Mouse (Mus musculus) liver, adult 2 months (tissue): Measurements from ENCODE around the gene Plet1. TPM values are rescaled to one million over a fixed set of nuclear protein-coding genes. Genes with fewer than 3 reads are reported as not detected.

Source experiments
- DNase-seq: peaks from one replicate; pipeline ENCODE4 v3.0.0-alpha.2; 2011; ENCODE audit warnings: low read depth, low spot score; ENCODE audit errors: extremely low read depth
- H3K27ac ChIP-seq: fragments of 200-500 bp; replicated peaks from 2 replicates; pipeline ENCODE4 v1.5.1; 2012; ENCODE audit warnings: low read depth, mild to moderate bottlenecking, control low read depth, inconsistent platforms, low read length; ENCODE audit not compliant: insufficient read depth
- H3K27me3 ChIP-seq: fragments of 200-500 bp; 2 replicates; pipeline ENCODE4 v1.6.1; 2012; ENCODE audit warnings: mild to moderate bottlenecking, moderate library complexity, low read length, inconsistent platforms; ENCODE audit not compliant: control insufficient read depth, insufficient read depth
- H3K36me3 ChIP-seq: fragments of 200-500 bp; 2 replicates; pipeline ENCODE4 v1.6.1; 2012; ENCODE audit warnings: low read length, inconsistent platforms; ENCODE audit not compliant: control insufficient read depth, insufficient read depth
- H3K4me1 ChIP-seq: fragments of 200-500 bp; 2 replicates; pipeline ENCODE4 v1.6.1; 2011; ENCODE audit warnings: low read length; ENCODE audit not compliant: control insufficient read depth, insufficient read depth
- H3K4me3 ChIP-seq: fragments of 200-500 bp; 2 replicates; pipeline ENCODE4 v1.5.1; 2011; ENCODE audit warnings: low read depth, mild to moderate bottlenecking, control low read depth, low read length, moderate library complexity; ENCODE audit not compliant: insufficient read depth
- H3K79me2 ChIP-seq: fragments of 200-500 bp; 2 replicates; pipeline ENCODE4 v1.6.1; 2012; ENCODE audit warnings: inconsistent platforms, mild to moderate bottlenecking, low read length, moderate library complexity; ENCODE audit not compliant: control insufficient read depth, insufficient read depth
- H3K9ac ChIP-seq: fragments of 200-500 bp; 2 replicates; pipeline ENCODE4 v1.6.1; 2012; ENCODE audit warnings: low read depth, mild to moderate bottlenecking, control low read depth, inconsistent platforms, low read length
- CTCF ChIP-seq: fragments of 200-500 bp; IDR thresholded peaks from 2 replicates; pipeline ENCODE4 v1.5.1; 2011; ENCODE audit warnings: low read depth, low read length, control low read depth
- POLR2A ChIP-seq: fragments of 200-500 bp; IDR thresholded peaks from 2 replicates; pipeline ENCODE4 v1.6.1; 2011; ENCODE audit warnings: low read length, control low read depth; ENCODE audit not compliant: insufficient read depth; ENCODE audit errors: extremely low read depth
- WGBS: fragments of 180-500 bp; shearing (Covaris S2); methylation state at CpG from one replicate; pipeline ENCODE4 v1.1.7; 2018; 5-methylcytosine and 5-hydroxymethylcytosine counted together
- polyA plus RNA-seq: library from polyadenylated mRNA; depleted of rRNA; stranded (reverse); fragments of >200 nt; gene quantifications from 2 replicates; pipeline ENCODE4 v1.2.3, GENCODE M21; 2012
- total RNA-seq: library from RNA; depleted of rRNA; stranded (reverse); fragments of >200 nt; gene quantifications from 2 replicates; pipeline ENCODE4 v1.2.3, GENCODE M21; 2014

The Plet1 gene
- total and polyA plus RNA-seq, 2 experiments: 0.37 to 0.86 TPM

GRCm38 (mm10) chr9:50475745-50476144, 18.6 kb upstream of the Plet1 start:
- H3K36me3 ChIP-seq: no peaks in the 10 kb centered on the region
- TF ChIP-seq POLR2A (no peak), CTCF (no peak)
- no peak overlapping the region for H3K4me3 ChIP-seq
- no peaks in the 10 kb centered on the region for H3K79me2 ChIP-seq
- no peak for DNase-seq
- H3K27ac ChIP-seq: no peak overlapping the region
- H3K27me3 ChIP-seq: no peaks in the 10 kb centered on the region
- no peak overlapping the region for H3K9ac ChIP-seq
- 81% methylated on average over 8 of the region's 8 CpGs for WGBS
- no peaks in the 10 kb centered on the region for H3K4me1 ChIP-seq

GRCm38 (mm10) chr9:50476651-50477050, 17.7 kb upstream of the Plet1 start:
- Histone ChIP-seq H3K79me2 (no peaks in the 10 kb centered on the region), H3K36me3 (no peaks in the 10 kb centered on the region), H3K27me3 (no peaks in the 10 kb centered on the region), H3K9ac (no peak overlapping the region), H3K4me1 (no peaks in the 10 kb centered on the region), H3K4me3 (no peak overlapping the region), H3K27ac (no peak overlapping the region)
- DNase-seq: no peak
- TF ChIP-seq CTCF (no peak), POLR2A (no peak)
- 73% methylated on average over 7 of the region's 7 CpGs for WGBS

- 97% methylated on average over 9 of the region's 9 CpGs for WGBS
- no peak for TF ChIP-seq POLR2A
- no peak for TF ChIP-seq CTCF
- Histone ChIP-seq H3K4me3 (no peak overlapping the region), H3K4me1 (no peaks in the 10 kb centered on the region), H3K9ac (no peak overlapping the region), H3K36me3 (no peaks in the 10 kb centered on the region), H3K27me3 (no peaks in the 10 kb centered on the region), H3K27ac (no peak overlapping the region), H3K79me2 (no peaks in the 10 kb centered on the region)
- DNase-seq: no peak
Measured at GRCm38 (mm10) chr9:50477270-50477669, 17.1 kb upstream of the Plet1 start.

GRCm38 (mm10) chr9:50478826-50479225, 15.5 kb upstream of the Plet1 start:
- no peaks in the 10 kb centered on the region for H3K4me1 ChIP-seq
- H3K27ac ChIP-seq: peak overlapping the region; percentile 37
- no peaks in the 10 kb centered on the region for H3K36me3 ChIP-seq
- H3K27me3 ChIP-seq: no peaks in the 10 kb centered on the region
- H3K4me3 ChIP-seq: no peak overlapping the region
- no peak for TF ChIP-seq POLR2A
- TF ChIP-seq CTCF: no peak
- no peak overlapping the region for H3K9ac ChIP-seq
- 30% methylated on average over 5 of the region's 5 CpGs for WGBS
- no peak for DNase-seq
- H3K79me2 ChIP-seq: no peaks in the 10 kb centered on the region

DNA sequence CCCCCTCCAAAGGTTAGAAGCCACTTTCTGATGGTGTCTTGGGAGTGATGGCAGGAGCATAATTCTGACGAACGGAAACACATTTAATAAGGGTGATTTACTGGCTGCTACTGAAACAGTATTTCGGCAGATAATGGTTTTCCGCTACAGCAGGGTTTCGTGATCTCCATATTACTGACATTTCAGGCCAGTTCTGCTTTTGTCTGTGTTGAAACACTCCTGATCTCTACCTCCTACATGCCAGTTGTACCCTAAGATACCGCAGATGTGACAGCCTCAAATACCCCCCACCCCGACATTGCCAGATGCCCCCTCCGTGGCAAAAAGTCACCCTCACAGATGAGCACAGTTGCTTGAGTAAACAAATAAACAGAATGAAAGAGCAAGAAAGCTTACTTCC, 14.8 kb upstream of the Plet1 start:
- 46% methylated on average over 8 of the region's 8 CpGs for WGBS
- TF ChIP-seq CTCF (no peak), POLR2A (no peak)
- H3K79me2 ChIP-seq: no peaks in the 10 kb centered on the region
- H3K4me3 ChIP-seq: no peak overlapping the region
- no peak for DNase-seq
- H3K27me3 ChIP-seq: no peaks in the 10 kb centered on the region
- no peaks in the 10 kb centered on the region for H3K36me3 ChIP-seq
- no peak overlapping the region for H3K9ac ChIP-seq
- no peak overlapping the region; the same call in 1 of the 2 replicates for H3K27ac ChIP-seq
- no peaks in the 10 kb centered on the region for H3K4me1 ChIP-seq

- H3K9ac ChIP-seq: no peak overlapping the region
- no peaks in the 10 kb centered on the region for H3K36me3 ChIP-seq
- WGBS: 85% methylated on average over 8 of the region's 8 CpGs
- TF ChIP-seq CTCF: no peak
- no peak for TF ChIP-seq POLR2A
- no peak overlapping the region for H3K4me3 ChIP-seq
- no peaks in the 10 kb centered on the region for H3K4me1 ChIP-seq
- H3K79me2 ChIP-seq: no peaks in the 10 kb centered on the region
- H3K27ac ChIP-seq: no peak overlapping the region
- DNase-seq: no peak
- no peaks in the 10 kb centered on the region for H3K27me3 ChIP-seq
Measured at GRCm38 (mm10) chr9:50482743-50483142, 11.6 kb upstream of the Plet1 start.
